Mouse (Mus musculus): ENCODE measurements around the gene Phc3. TPM values are rescaled to one million over a fixed set of nuclear protein-coding genes. Genes with fewer than 3 reads are reported as not detected.

The Phc3 gene
- polyA plus RNA-seq, 1 experiment from 2014 or later: 1.8 TPM

DNA sequence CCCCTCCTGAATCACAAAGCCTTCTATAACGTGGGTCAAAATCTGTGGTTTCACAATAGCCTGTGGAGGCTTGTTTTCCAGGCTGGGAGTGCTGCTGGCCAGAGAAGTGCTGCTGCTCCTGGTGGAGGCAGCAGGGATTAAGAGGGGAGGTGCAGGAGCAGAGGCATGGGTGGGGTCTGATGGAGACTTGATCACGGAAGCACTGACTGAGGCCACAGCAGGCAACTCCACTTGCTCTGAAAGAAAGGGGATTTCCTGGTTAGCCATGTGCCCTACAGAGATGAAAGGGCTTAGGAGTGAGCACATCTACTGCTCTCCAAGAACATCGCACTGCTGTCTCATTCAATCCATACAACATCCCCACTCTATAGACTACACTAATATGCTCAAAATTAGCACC is 39.4 kb downstream of the Phc3 start:
- H3K4me1 ChIP-seq (replicated peaks): no peaks in the 10 kb centered on the region
- DNase-seq: no peak
- H3K9ac ChIP-seq: no peak overlapping the region
- 61% methylated on average over 3 of the region's 3 CpGs for WGBS (ENCODE audit: insufficient replicate concordance)
- H3K36me3 ChIP-seq: peaks cover 31% of the 10 kb centered on the region
- no peaks in the 10 kb centered on the region for H3K9me3 ChIP-seq (replicated peaks)
- no peak overlapping the region for H3K4me2 ChIP-seq
- no peak for ATAC-seq (ENCODE audit: low read depth)
- no peaks in the 10 kb centered on the region for H3K27me3 ChIP-seq
- H3K4me3 ChIP-seq (replicated peaks): no peak overlapping the region
- no peak overlapping the region for H3K27ac ChIP-seq

DNA sequence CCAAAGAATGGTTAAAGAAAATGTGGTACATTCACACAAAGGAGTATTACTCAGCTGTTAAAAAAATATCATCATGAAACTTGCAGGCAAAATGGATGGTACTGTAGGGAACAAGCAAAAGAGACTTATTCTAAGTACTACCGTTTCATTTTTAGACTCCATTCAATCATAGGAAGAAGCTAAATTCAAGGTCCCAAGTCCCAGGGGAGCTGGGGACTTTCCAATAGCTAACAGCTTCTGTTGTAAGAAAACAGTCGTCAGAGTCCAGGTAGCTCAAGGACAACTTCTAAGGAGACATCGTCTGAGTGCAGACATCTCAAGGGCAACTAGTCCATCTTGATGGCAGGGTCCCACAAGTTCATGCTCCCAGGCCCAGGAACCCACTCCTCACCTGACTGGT is 41.6 kb downstream of the Phc3 start:
- Histone ChIP-seq H3K27me3 (no peaks in the 10 kb centered on the region), H3K9ac (no peak overlapping the region), H3K4me2 (no peak overlapping the region), H3K4me3 (replicated peaks) (no peak overlapping the region), H3K36me3 (peaks cover 32% of the 10 kb centered on the region), H3K4me1 (replicated peaks) (no peaks in the 10 kb centered on the region), H3K27ac (no peak overlapping the region), H3K9me3 (replicated peaks) (no peaks in the 10 kb centered on the region)
- DNase-seq (no peak), ATAC-seq (ENCODE audit: low read depth) (no peak)
- WGBS (ENCODE audit: insufficient replicate concordance): 79% methylated on average over 3 of the region's 3 CpGs

DNA sequence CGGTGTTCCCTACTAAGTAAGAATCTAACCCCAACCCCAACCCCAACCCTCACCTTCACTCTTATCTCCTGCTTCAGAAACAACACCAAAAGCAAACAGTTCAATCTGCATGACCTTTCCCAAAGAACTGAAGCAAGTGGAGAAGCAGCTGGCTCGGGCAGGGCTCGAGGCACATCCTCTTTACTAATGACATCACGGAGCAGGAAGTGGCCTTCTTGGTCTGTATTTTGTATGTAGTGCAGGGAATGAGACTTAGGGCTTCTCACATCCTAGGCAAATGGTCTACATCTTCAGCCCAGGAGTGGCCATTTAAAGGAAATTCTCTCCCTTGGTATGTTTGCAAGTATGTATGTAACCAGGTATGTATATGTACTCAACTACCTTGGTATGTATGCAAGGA is 52.1 kb downstream of the Phc3 start:
- ATAC-seq (ENCODE audit: low read depth) (no peak), DNase-seq (no peak)
- Histone ChIP-seq H3K4me3 (replicated peaks) (no peak overlapping the region), H3K9ac (no peak overlapping the region), H3K27ac (no peak overlapping the region), H3K4me1 (replicated peaks) (no peaks in the 10 kb centered on the region), H3K36me3 (peaks cover 48% of the 10 kb centered on the region), H3K9me3 (replicated peaks) (no peaks in the 10 kb centered on the region), H3K27me3 (no peaks in the 10 kb centered on the region), H3K4me2 (no peak overlapping the region)
- 63% methylated on average over 4 of the region's 4 CpGs for WGBS (ENCODE audit: insufficient replicate concordance)

DNA sequence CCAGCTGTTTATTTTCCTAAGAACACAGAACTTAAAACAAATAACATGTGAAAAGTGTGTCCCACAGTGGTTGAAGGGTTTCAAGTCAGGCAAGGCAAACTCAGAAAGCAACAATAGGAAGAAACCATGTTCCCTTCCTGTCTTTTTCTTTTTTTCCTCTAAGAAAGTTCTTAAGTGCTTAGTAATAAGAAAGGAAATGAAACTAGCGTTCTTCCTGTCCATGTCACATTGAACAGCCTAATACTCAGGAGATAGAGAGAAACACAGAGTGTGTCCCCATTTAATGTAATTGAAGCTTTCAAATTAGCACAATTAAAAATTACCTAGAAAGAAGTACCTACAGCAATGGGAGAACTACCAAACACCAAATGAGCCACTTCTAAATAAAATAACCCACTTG is 64.6 kb downstream of the Phc3 start:
- Histone ChIP-seq H3K4me1 (replicated peaks) (no peaks in the 10 kb centered on the region), H3K27ac (no peak overlapping the region), H3K9ac (no peak overlapping the region), H3K9me3 (replicated peaks) (no peaks in the 10 kb centered on the region), H3K27me3 (no peaks in the 10 kb centered on the region), H3K4me2 (no peak overlapping the region), H3K4me3 (replicated peaks) (no peak overlapping the region), H3K36me3 (peaks cover 56% of the 10 kb centered on the region)
- WGBS (ENCODE audit: insufficient replicate concordance): 69% methylated on average over 1 of the region's 1 CpGs
- no peak for DNase-seq
- ATAC-seq (ENCODE audit: low read depth): no peak

DNA sequence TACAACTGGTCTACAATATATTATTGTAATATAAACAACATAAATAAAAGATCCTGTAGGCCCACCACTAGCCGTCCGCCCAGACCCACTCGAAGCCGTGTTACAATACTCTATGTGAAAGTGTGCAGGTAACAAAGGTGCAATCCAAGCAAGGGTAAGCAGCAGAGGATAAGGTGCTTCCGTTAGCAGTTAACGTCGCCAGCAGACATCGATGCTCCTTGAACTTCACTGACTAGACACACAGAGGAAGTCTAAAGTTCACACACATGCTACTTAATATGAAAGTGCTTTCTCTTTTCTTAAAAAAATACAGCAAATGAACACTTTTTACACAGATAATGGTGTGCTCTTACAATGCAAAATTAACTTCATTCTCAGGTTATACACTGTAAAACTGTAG is 69.8 kb downstream of the Phc3 start:
- H3K4me3 ChIP-seq (replicated peaks): no peak overlapping the region
- no peaks in the 10 kb centered on the region for H3K9me3 ChIP-seq (replicated peaks)
- no peaks in the 10 kb centered on the region for H3K27me3 ChIP-seq
- no peak overlapping the region for H3K9ac ChIP-seq
- no peaks in the 10 kb centered on the region for H3K4me1 ChIP-seq (replicated peaks)
- ATAC-seq (ENCODE audit: low read depth) (no peak), DNase-seq (no peak)
- WGBS (ENCODE audit: insufficient replicate concordance): 88% methylated on average over 8 of the region's 8 CpGs
- no peak overlapping the region for H3K4me2 ChIP-seq
- peaks cover 40% of the 10 kb centered on the region for H3K36me3 ChIP-seq
- no peak overlapping the region for H3K27ac ChIP-seq

DNA sequence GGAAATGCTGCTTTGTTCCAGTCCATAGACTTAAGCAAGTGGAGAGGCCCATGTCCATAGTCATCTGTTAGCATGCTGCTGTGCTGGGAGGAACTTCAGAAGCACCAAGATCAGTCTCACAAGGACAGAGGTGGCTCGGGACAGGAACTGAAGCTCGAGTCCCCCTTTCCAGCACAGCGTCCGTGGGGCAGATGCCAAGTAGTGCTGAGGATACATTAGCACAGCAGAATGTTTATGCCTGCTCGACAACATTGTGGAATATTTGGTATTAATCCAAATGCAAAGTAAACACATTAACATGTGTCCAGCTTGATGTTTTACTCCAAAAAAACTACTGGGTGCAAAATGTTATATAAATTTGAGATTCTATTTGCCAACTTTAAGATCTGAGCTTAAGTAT is 72.5 kb downstream of the Phc3 start:
- Histone ChIP-seq H3K4me1 (replicated peaks) (no peaks in the 10 kb centered on the region), H3K4me2 (no peak overlapping the region), H3K4me3 (replicated peaks) (no peak overlapping the region), H3K27me3 (no peaks in the 10 kb centered on the region), H3K27ac (no peak overlapping the region), H3K9ac (no peak overlapping the region), H3K9me3 (replicated peaks) (no peaks in the 10 kb centered on the region), H3K36me3 (peaks cover 29% of the 10 kb centered on the region)
- ATAC-seq (ENCODE audit: low read depth): no peak
- DNase-seq: no peak
- 79% methylated on average over 5 of the region's 5 CpGs for whole genome bisulfite sequencing (ENCODE audit: insufficient replicate concordance)

DNA sequence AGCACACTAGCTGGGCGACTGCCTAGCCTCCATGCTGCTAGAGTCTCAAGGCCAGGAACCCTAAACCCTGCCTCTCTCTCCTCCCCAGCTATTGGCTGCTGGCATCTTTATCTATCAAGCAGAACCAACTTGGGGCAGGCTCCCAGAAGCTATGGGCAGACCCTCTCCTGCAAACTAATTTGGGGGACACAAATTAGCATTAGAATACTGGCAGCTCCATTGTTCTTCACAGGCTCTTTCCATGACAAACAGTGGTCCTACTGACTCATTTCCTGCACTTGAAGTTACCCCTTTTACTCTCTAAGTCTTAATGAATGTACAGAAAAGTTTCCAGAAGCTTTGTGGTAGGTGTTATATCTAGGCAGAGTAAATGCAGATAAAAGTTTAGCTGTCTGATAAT is 80.2 kb downstream of the Phc3 start:
- Histone ChIP-seq H3K27me3 (no peaks in the 10 kb centered on the region), H3K27ac (no peak overlapping the region), H3K36me3 (no peaks in the 10 kb centered on the region), H3K4me1 (replicated peaks) (no peaks in the 10 kb centered on the region), H3K4me3 (replicated peaks) (no peak overlapping the region), H3K9ac (no peak overlapping the region), H3K9me3 (replicated peaks) (no peaks in the 10 kb centered on the region), H3K4me2 (no peak overlapping the region)
- WGBS (ENCODE audit: insufficient replicate concordance): 28% methylated on average over 1 of the region's 1 CpGs
- ATAC-seq (ENCODE audit: low read depth): no peak
- no peak for DNase-seq

DNA sequence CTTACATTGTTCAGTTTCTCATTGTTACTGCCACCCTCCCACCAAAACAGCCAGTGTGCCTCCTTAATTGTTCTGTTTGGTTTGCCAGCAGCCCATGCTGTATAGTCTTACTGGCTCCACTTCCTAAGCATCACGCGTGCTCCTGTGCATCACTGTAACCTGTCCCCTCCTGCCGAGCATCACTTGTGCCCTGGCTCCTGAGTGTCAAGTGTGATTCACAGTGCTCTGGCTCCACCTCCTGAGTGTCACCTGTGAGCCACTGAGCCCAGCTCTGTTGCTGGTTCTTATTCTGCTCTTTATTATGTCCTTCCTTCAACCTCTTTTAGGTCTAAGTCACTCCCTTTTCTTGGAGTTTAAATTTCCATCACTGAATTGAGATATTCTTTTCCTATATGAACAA is 81.8 kb downstream of the Phc3 start:
- H3K9ac ChIP-seq: no peak overlapping the region
- no peaks in the 10 kb centered on the region for H3K36me3 ChIP-seq
- 71% methylated on average over 3 of the region's 3 CpGs for WGBS (ENCODE audit: insufficient replicate concordance)
- H3K9me3 ChIP-seq (replicated peaks): no peaks in the 10 kb centered on the region
- DNase-seq: no peak
- no peaks in the 10 kb centered on the region for H3K4me1 ChIP-seq (replicated peaks)
- ATAC-seq (ENCODE audit: low read depth): no peak
- H3K4me2 ChIP-seq: no peak overlapping the region
- H3K27me3 ChIP-seq: no peaks in the 10 kb centered on the region
- H3K27ac ChIP-seq: no peak overlapping the region
- H3K4me3 ChIP-seq (replicated peaks): no peak overlapping the region

DNA sequence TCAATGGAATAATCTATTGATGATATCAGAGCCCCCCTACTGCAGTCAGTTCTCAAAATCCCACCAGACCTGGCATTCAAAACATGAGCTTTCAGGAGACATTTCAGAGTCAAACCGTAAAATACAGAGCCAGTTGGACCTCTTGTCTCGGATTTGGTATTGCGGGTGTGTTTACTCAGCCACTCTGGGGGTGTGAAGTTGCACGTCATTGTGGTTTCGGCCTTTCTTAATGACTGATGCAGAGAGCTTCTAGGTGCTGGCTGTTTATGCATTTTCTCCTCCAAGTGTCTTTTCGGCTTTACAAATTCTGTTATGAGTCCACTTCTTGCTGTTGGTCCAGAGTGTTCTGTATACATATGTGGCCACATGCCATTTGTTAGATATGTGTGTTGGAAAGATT is 92.5 kb downstream of the Phc3 start:
- Histone ChIP-seq H3K36me3 (no peaks in the 10 kb centered on the region), H3K27me3 (no peaks in the 10 kb centered on the region), H3K9me3 (replicated peaks) (no peaks in the 10 kb centered on the region), H3K4me2 (no peak overlapping the region), H3K9ac (no peak overlapping the region), H3K4me1 (replicated peaks) (no peaks in the 10 kb centered on the region), H3K4me3 (replicated peaks) (no peak overlapping the region), H3K27ac (no peak overlapping the region)
- ATAC-seq (ENCODE audit: low read depth) (no peak), DNase-seq (no peak)
- WGBS (ENCODE audit: insufficient replicate concordance): 60% methylated on average over 6 of the region's 6 CpGs

DNA sequence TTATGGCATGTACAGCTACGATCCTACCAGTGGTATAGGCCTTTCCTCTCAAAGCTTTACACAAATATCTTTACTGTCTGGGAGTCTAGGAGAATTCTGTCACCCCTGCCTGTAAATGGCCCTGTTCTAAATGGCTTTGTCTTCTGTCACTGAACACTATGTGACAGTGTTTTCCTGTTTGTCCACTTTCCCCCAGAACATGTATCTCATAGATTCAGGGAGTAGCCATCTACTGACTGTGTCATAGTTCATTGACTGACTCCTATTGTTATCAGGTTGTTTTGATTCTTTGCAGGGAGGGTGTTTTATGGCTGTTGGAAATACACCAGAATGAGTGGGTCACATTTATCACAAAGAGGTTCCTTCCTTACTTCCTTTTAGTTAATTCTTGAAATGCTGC is 99.2 kb downstream of the Phc3 start:
- Histone ChIP-seq H3K27me3 (no peaks in the 10 kb centered on the region), H3K9me3 (replicated peaks) (no peaks in the 10 kb centered on the region), H3K27ac (no peak overlapping the region), H3K36me3 (no peaks in the 10 kb centered on the region), H3K4me3 (replicated peaks) (no peak overlapping the region), H3K4me1 (replicated peaks) (no peaks in the 10 kb centered on the region), H3K9ac (no peak overlapping the region), H3K4me2 (no peak overlapping the region)
- 72% methylated on average over 1 of the region's 1 CpGs for WGBS (ENCODE audit: insufficient replicate concordance)
- no peak for DNase-seq
- ATAC-seq (ENCODE audit: low read depth): no peak

DNA sequence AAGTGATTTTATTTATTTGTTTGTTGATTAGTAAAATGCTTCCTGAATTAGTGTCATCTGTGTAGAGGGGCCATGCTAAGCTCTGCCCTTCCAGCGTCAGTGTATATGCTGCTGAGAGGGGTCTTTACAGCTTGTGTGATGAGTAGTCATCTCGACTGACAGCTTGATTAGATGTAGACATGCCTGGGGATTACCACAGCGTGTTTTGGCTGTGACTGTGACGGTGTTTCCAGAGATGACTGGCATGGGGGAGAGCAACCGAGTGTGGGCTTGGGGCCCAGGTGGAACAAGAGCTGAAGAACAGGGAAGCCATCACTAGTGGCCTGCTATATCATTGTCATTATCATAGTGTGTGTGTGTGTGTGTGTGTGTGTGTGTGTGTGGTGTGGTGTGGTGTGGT is 100.6 kb downstream of the Phc3 start:
- ATAC-seq (ENCODE audit: low read depth) (no peak), DNase-seq (no peak)
- H3K36me3 ChIP-seq: no peaks in the 10 kb centered on the region
- no peak overlapping the region for H3K27ac ChIP-seq
- no peak overlapping the region for H3K4me3 ChIP-seq (replicated peaks)
- H3K4me2 ChIP-seq: no peak overlapping the region
- H3K9ac ChIP-seq: no peak overlapping the region
- H3K4me1 ChIP-seq (replicated peaks): no peaks in the 10 kb centered on the region
- no peaks in the 10 kb centered on the region for H3K9me3 ChIP-seq (replicated peaks)
- H3K27me3 ChIP-seq: no peaks in the 10 kb centered on the region
- WGBS (ENCODE audit: insufficient replicate concordance): 53% methylated on average over 5 of the region's 5 CpGs

DNA sequence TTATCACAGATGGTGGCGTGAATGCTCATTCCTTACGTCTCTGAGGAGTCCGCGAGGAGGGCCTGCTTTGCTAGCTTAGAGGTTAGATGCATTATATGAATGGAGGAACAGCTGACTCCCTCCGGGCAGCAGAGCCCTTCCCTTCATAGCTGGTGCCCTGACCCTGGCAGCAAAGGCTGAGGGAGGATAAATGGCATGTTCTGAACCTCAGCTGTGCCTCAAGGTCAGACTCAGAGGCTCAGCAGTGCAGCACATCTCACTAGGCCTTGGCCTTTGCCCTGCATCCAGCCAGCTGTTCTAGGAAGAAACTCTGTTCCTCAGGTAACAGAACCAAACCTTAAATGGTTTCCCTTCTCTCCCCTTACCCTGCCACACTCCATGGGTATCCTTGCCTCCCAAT is 101.0 kb downstream of the Phc3 start:
- Histone ChIP-seq H3K4me2 (no peak overlapping the region), H3K4me1 (replicated peaks) (no peaks in the 10 kb centered on the region), H3K27ac (no peak overlapping the region), H3K27me3 (no peaks in the 10 kb centered on the region), H3K9me3 (replicated peaks) (no peaks in the 10 kb centered on the region), H3K9ac (no peak overlapping the region), H3K36me3 (no peaks in the 10 kb centered on the region), H3K4me3 (replicated peaks) (no peak overlapping the region)
- no peak for DNase-seq
- no peak for ATAC-seq (ENCODE audit: low read depth)
- WGBS (ENCODE audit: insufficient replicate concordance): 77% methylated on average over 5 of the region's 5 CpGs

DNA sequence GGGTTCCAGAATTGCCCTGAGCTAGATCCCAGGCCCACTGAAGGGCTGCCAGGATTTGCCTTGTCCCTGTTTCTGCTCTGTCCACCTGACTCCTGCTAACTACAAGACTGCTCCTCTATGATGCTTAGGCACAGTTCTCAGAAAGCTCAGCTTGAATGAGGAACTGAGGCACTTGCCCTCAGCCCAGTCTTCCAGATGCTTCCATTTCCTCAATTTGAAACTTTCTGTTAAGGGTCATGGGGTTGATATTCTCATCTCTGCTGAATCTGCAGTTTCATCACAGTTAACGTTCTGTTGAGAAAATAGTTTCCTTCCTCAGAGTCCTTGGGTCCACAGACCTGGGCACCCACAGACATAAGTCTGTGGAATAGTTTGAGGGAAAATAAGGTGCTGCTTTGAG is 104.6 kb downstream of the Phc3 start:
- 15% methylated on average over 1 of the region's 1 CpGs for WGBS (ENCODE audit: insufficient replicate concordance)
- DNase-seq: no peak
- no peak overlapping the region for H3K4me2 ChIP-seq
- no peaks in the 10 kb centered on the region for H3K4me1 ChIP-seq (replicated peaks)
- H3K36me3 ChIP-seq: no peaks in the 10 kb centered on the region
- no peak overlapping the region for H3K9ac ChIP-seq
- no peak overlapping the region for H3K4me3 ChIP-seq (replicated peaks)
- no peak overlapping the region for H3K27ac ChIP-seq
- no peaks in the 10 kb centered on the region for H3K9me3 ChIP-seq (replicated peaks)
- no peaks in the 10 kb centered on the region for H3K27me3 ChIP-seq
- ATAC-seq (ENCODE audit: low read depth): no peak

Data from liver, embryonic 13.5 days (tissue).